Mouse (Mus musculus) embryo, embryonic 9.5 days (tissue): Measurements from ENCODE around the gene Aadat.
"Not testable (repeated sequence)": the region's sequence is repeated elsewhere in the genome, so short reads cannot be mapped to it uniquely, and the experiment has no call there.

Experiments
- DNase-seq: peaks from one replicate; pipeline ENCODE4 v3.0.0-alpha.2; 2017; ENCODE audit errors: extremely low spot score

The Aadat gene

GRCm38 (mm10) chr8:60505653-60506521 is at the start of gene Aadat:
TSS of gene Aadat (plus strand) at chr8:60505932.
- DNase-seq: peak; percentile 78

- peak; percentile 70 for DNase-seq
These were observed 38.9 kb upstream of the Aadat start for GRCm38 (mm10) chr8:60466686-60467335.

DNA sequence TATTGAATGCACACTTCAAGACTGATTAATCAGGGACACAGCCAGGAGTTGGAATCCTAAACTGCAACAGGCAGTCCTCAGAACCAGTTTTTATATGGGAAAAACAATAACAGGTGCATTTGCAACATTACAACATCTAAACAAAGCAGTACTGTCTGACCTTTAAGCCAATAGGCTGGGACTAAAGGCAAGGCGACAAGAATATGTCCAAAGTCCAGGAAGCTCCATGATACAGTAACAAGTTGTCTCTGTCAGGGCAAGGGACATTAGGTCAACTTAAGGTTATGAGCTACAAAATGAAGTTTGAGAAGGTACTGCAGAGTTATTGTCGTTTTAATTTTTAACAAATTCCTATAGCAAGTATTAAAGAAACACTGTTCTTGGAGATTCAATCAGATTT is 15.6 kb upstream of the Aadat start:
- DNase-seq: no peak

DNA sequence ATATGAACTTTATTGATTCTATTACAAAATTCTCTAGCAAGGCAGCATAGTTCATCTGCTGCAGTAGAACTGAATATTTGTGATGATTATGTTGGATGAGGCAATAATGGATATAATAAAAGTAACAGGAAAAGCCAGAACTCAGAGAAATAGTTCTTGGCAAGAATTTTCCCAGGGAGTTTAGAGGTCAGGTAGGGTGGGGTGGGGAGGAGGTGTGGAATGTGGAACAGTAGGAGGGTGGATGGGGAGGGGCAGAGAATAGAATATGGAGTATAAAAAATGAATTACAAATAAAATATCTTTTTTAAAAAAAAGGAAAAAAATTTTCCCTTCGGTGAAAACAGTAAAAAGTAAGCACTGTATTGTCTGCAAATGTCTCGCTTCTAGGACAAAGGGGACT is 13.9 kb upstream of the Aadat start:
- DNase-seq: no peak

- no peak for DNase-seq
These were observed 13.3 kb upstream of the Aadat start for GRCm38 (mm10) chr8:60492471-60492870.

DNA sequence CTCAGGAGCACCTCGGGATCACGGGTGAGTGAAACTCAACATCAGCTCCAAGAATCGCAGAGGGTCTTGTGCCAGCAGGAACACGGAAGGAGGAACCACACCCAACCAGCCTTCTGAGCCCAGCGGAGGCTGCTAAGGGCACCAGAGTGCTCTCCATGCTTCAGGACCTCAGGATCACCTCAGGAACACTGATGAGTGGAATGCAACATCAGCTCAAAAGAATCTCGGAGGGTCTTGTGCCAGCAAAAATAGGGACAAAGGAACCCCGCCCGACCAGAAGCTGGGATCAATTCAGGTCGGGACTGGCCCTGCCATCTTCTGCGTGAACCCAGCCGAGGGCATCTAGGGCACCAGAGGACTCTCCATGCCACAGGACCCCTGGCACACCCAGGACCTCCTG is 11.1 kb upstream of the Aadat start:
- no peak for DNase-seq

GRCm38 (mm10) chr8:60495046-60495445 is 10.7 kb upstream of the Aadat start:
- not testable (repeated sequence) for DNase-seq

DNA sequence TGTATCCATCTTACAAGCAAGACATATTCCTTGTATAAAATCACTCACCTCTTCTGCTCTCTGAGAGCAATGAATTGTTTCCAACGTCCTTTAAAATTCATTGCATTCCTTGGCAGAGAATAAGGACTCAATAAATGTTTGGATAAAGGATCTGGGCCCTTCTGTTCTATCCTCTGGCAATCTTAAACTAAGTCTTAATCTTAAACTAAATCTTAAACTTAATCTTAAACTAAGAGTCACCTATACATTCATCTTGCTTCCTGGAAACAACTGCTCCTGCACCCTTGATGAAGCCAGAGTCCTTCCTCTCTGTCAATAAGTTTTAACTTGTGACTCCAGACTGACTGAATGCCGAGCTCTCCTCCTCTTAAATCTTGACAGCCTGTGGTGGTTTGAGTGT is 2.6 kb upstream of the Aadat start, which contains the start of gene Gm10283:
Gene Gm10283 (minus strand): TSS at position 101 of the 400 bp plus-strand sequence.
- no peak for DNase-seq

DNA sequence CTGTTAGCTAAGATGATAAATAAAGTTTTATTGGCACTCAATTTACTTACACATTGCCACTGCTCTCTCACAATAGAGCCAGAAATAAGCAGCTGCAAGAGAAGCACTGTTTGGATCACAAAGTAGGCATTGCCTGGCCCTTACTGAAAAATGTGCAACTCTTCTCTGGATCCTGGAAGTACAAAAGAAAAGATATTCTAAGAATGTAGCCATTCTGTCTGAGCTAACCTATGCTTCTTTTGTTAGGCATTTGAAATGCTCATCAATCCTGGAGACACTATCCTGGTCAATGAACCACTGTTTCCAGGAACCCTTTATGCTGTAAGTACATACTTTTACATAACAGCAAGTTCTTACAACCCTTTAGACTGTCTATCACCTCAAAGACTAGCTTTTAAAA is 12.6 kb downstream of the Aadat start:
- DNase-seq: no peak

DNA sequence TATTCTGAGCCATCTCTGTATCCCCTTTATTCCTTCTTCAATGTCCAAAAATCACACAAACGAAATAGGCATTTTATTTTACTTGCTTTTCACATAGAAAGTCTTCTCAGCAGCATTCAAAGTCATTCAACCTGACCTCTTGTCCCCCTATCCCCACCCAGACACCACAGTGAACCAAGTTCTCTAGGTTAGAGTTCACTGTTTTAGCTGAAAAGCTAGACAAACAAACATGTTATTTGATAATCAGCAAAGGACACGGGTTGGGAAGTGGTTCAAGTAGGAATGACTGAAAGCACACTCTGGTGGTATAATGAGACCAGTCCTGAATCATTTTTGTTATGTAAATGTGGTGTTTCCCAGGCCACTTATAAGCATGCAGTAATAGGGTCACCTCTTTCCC is 29.2 kb downstream of the Aadat start:
- no peak for DNase-seq

GRCm38 (mm10) chr8:60566783-60567182 is 61.1 kb downstream of the Aadat start:
- no peak for DNase-seq

GRCm38 (mm10) chr8:60577231-60577630 is 71.5 kb downstream of the Aadat start:
- no peak for DNase-seq

DNA sequence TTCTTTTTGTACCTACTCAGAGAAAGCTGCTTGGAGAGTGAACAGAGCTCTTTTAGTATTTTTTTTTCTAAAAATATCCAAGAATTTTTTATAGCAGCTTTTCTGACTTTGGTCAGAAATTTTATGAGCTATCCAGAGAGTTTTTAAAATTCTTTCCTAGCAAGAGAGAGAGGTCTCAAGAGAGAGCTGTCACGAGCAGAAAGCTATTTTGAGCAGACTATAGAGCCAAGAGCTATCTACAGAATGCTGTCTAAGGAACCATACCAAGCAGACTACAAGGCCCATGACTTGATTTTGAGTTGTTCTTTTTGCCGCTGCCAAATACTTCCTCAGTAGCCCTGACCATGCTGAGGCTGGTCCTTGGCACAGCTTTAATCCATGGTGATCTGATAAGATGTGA is 77.6 kb downstream of the Aadat start:
- DNase-seq: no peak

- DNase-seq: not testable (repeated sequence)
These were observed 85.8 kb downstream of the Aadat start for GRCm38 (mm10) chr8:60591352-60592105.

DNA sequence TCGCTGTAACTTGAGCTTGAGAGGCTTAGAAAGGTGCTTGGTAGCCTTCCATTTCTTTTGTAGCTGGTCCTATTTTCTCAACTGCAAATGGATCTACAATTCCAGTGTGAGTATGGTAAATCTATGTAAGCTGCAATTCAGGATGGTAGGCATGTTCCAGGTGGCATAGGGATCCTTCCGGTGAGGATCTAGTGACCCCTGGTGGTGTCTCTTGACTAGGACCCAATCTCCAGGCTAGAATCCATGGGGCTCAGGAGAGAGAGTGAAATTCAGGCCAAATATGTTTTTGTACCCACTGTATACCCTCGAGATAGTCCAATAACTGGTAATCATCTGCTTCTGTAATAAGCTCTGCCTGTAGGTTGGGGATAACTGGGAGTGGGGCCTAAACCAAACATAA is 89.0 kb downstream of the Aadat start:
- DNase-seq: peak; percentile 6
